ENCODE assay signal across 9 mouse cellular contexts in genomic region chr13:6688790-6689433, GRCm38 (mm10). TPM values are rescaled to one million over a fixed set of nuclear protein-coding genes. Genes with fewer than 3 reads are reported as not detected.
DNase-seq lines count a peak whose midpoint lies in the region; TF ChIP-seq lines count a peak whose summit lies in the region.
"Had no signal": no experiment of that assay in that cellular context is flagged by ENCODE, and none has a peak within 500 bp of the region (broad histone marks: within the 10 kb centered on the region; RNA-seq: fewer than 3 reads in every experiment).

No protein-coding gene starts in this region.

- DNase-seq in cerebellum, adult 2 months: no peak
- DNase-seq in cerebellum, adult 9-11 months: no peak
- peak; percentile 8 for DNase-seq in urinary bladder, postnatal 14 days (ENCODE audit: low spot score)
- no peak for DNase-seq in urinary bladder, adult 18-20 months (ENCODE audit: low spot score in 2 of 2)
- DNase-seq in forelimb bud, embryonic 11.5 days (ENCODE audit: low read depth, low spot score): peak; percentile 40
- peak; percentile 44 to 54 for DNase-seq in kidney, postnatal 25 days
- peak; percentile 49 for DNase-seq in mesoderm, embryonic 11.5 days (ENCODE audit: low read depth, low spot score)
- DNase-seq in telencephalon, adult 2 months (ENCODE audit: low read depth, low spot score): peak; percentile 60

- 46% methylated on average over 7 of the region's 7 CpGs for WGBS in cerebellum, adult 2 months

- H3K4me3 ChIP-seq in cerebellum, adult 2 months (replicated peaks; ENCODE audit: insufficient read depth, low read depth, low read length): no peak overlapping the region
- H3K4me3 ChIP-seq: myocyte had no signal

- H3K27ac ChIP-seq in cerebellum, adult 2 months (ENCODE audit: insufficient read depth, low read length): no peak overlapping the region

- peak; percentile 25; the same call in 1 of the 2 replicates for TF ChIP-seq CTCF in cerebellum, adult 2 months (IDR thresholded peaks at IDR 0.05; ENCODE audit: borderline replicate concordance, insufficient read depth, low read depth, low read length)

- no peak for TF ChIP-seq POLR2A in cerebellum, adult 2 months (IDR thresholded peaks at IDR 0.05; ENCODE audit: borderline replicate concordance, insufficient read depth, low read length)

- no peaks in the 10 kb centered on the region for H3K27me3 ChIP-seq in cerebellum, adult 2 months (ENCODE audit: control insufficient read depth, insufficient read depth, low read length)

- no peaks in the 10 kb centered on the region for H3K4me1 ChIP-seq in cerebellum, adult 2 months (ENCODE audit: control insufficient read depth, insufficient read depth, low read length)

RNA-seq across cellular contexts. Expression of gene Pfkp, which starts 40.3 kb away (rescaled TPM):
- polyA plus RNA-seq in cerebellum, adult 2 months (2012; rRNA removed): 204 and 235 TPM in 2 replicates

Comparison
In these comparisons a context has a peak if more than half of its experiments do, and no peak if none do; other contexts are left out.
1. DNase-seq: peak in urinary bladder, postnatal 14 days (single experiment), forelimb bud, embryonic 11.5 days (single experiment), kidney, postnatal 25 days (2 of 2), mesoderm, embryonic 11.5 days (single experiment) and telencephalon, adult 2 months (single experiment); none in cerebellum, adult 2 months (0 of 2), cerebellum, adult 9-11 months (single experiment) and urinary bladder, adult 18-20 months (0 of 2).